Mouse (Mus musculus): Measurements from ENCODE around the gene 1700015G11Rik. TPM values are rescaled to one million over a fixed set of nuclear protein-coding genes. Genes with fewer than 3 reads are reported as not detected.

Gene 1700015G11Rik
- polyA plus RNA-seq, 1 experiment from 2014 or later: not detected

Other genes starting within 250 kb of the 1700015G11Rik start
- 12.0 and 13.8 TPM in 2 replicates for gene Gas2, start 153.7 kb downstream of the 1700015G11Rik start, polyA plus RNA-seq (2015; fragmentation: Nextera tagmentation; extraction: Ambion mirVana)
- 9.9 and 11.2 TPM in 2 replicates for gene Fancf, start 153.5 kb downstream of the 1700015G11Rik start, polyA plus RNA-seq (2015; fragmentation: Nextera tagmentation; extraction: Ambion mirVana)
- gene Svip, start 9.7 kb downstream of the 1700015G11Rik start, polyA plus RNA-seq (2015; fragmentation: Nextera tagmentation; extraction: Ambion mirVana): 18.0 and 19.9 TPM in 2 replicates